Mouse (Mus musculus) splenic B cell, adult 2 months (primary cell): Measurements from ENCODE around the gene Hjurp.

Experiments used
- DNase-seq: peaks from one replicate; pipeline ENCODE4 v3.0.0-alpha.2; 2011; ENCODE audit warnings: low read depth, low spot score
- H3K27me3 ChIP-seq: 2 replicates; pipeline ENCODE4 v1.6.1; 2012; ENCODE audit warnings: mild to moderate bottlenecking, low read length, moderate library complexity, mixed read lengths; ENCODE audit not compliant: control insufficient read depth, poor library complexity, insufficient read depth, severe bottlenecking
- H3K36me3 ChIP-seq: 2 replicates; pipeline ENCODE4 v1.6.1; 2012; ENCODE audit warnings: mild to moderate bottlenecking, low read length, moderate library complexity, mixed read lengths; ENCODE audit not compliant: control insufficient read depth, poor library complexity, insufficient read depth, severe bottlenecking

The Hjurp gene

DNA sequence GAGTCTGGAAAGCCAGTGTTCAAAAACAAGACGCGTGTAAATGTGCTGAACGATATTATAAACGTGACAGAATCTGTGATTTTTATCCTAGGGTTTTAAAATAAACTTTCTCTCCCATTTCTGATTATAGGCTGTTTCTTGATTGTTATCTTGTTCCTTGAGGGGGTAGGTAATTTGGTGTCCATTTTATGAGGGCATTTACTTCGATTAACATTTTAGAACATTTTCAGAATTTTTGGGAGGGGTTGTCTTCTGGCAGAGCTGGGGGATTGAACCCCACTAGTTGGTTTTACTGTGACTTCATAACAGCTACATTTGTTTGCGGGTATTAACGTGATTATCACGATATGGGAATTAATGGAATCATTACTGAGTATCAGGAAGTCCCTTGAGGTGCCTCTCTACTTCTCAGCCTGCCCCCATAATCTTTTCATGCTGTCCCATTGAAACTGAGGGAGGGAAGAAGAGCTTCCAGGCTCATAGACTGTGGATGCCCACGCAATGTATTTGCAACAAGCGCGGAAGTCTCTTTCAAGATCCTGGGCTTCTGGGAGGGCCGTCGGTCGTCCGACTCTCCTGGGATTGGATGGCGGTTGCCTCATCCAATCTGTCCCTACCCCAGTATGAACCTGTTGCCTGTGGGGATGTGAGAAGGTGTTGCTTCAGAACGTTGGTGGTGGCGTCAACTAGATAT is 532 bp upstream of the Hjurp start:
- no peak for DNase-seq

GRCm38 (mm10) chr1:88276524-88277097 is 822 bp downstream of the Hjurp start:
- DNase-seq: no peak
- peaks cover 7% of the 10 kb centered on the region for H3K36me3 ChIP-seq
- no peaks in the 10 kb centered on the region for H3K27me3 ChIP-seq

More for the DNA sequence above, 532 bp upstream of the Hjurp start:
- Histone ChIP-seq H3K27me3 (no peaks in the 10 kb centered on the region), H3K36me3 (peaks cover 7% of the 10 kb centered on the region)

DNA sequence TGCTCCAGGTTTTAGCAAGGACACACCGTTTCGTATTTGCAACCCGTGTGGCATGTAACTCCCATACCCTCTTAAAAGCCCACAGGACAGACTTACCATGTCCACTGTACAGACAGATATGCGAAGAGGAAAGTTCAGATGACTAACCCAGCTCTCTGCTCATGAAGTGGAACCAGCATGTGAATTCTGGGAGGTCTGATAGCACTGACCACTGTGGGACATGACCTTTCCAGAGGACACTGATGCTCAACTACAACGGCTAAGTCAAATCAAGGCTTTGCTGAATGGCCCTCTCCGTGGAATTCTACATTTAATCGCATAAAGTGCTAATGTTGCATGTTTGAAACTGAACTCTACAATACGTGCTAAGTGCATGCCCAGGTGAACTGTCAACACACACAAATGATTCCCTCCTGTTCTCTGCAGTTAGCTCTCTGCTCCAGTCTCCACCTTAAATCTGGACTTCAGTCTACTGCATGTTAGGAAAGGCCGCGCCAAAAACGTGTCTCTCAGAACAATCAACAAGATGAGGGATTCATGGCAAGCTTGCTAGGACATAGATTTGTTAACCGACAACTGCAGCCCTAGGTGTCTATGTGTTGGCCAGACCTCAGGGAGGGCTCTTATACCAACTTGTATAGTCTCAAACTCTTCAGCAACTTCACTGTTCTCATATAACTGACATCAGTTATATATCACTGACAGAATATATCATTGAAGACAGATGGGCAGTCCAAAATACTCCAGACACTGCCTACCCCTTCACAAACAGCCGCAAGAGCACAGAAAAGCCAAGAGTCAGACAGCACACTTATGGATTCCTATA is 1.5 kb downstream of the Hjurp start:
- H3K36me3 ChIP-seq: peaks cover 7% of the 10 kb centered on the region
- DNase-seq: no peak
- H3K27me3 ChIP-seq: no peaks in the 10 kb centered on the region

- no peak for DNase-seq
- H3K36me3 ChIP-seq: peaks cover 7% of the 10 kb centered on the region
- no peaks in the 10 kb centered on the region for H3K27me3 ChIP-seq
Measured at GRCm38 (mm10) chr1:88275078-88275680, 2.3 kb downstream of the Hjurp start.

DNA sequence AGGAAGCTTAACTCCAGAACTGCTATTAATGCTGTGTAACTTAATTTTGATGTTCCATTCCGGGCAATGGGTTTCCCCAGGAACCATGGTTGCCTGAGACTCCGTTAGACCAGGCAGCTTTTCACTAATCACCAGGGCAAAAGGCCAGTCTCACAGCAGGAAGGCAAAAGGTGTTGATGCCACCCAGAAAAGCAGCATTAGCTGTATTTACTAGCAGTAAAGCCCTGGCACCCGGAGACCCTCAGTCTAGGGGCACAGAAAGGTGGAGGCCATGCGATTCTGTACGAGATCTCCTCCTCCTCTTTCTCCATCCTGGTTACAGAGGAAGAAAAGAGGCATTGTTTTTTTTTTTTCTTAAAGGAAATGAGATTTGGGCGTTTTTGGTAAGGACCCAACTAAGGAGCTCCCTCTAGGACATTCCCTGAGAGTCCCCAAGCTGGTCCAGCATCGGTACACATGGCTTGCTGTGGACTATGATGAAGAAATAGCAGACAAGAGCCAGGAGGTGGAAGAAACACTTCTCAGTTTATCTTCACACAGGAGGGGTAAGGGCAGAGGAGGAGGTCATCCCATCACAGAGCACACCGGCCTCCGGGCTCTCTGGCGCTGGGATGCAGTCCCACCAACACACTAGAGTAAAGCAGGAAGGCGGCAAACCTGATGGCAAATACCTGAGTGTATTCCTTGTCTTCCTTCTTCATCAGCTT is 2.9 kb downstream of the Hjurp start:
- DNase-seq: no peak
- Histone ChIP-seq H3K36me3 (peaks cover 11% of the 10 kb centered on the region), H3K27me3 (no peaks in the 10 kb centered on the region)

- peaks cover 16% of the 10 kb centered on the region for H3K36me3 ChIP-seq
- no peak for DNase-seq
Measured at GRCm38 (mm10) chr1:88273832-88274231, 3.6 kb downstream of the Hjurp start.

GRCm38 (mm10) chr1:88273326-88273725 is 4.1 kb downstream of the Hjurp start:
- Histone ChIP-seq H3K36me3 (peaks cover 19% of the 10 kb centered on the region), H3K27me3 (no peaks in the 10 kb centered on the region)
- DNase-seq: no peak

More at GRCm38 (mm10) chr1:88273832-88274231, 3.6 kb downstream of the Hjurp start:
- H3K27me3 ChIP-seq: no peaks in the 10 kb centered on the region

DNA sequence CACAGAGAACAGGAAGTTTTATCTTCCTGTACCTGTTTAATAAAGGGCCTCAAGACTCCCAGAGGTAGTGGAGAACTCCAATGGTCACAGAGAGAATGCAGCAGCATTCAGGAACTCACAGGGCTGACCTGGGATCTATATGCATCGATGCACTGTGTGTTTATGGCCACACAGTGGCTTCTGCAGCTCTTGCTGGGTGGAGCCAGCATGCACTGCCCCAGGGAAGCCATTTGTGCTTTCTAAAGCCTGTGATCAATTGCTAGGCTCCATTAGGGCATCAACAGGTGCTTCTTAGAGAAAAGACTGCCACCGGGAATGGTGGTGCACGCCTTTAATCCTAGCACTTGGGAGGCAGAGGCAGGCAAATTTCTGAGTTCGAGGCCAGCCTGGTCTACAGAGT is 4.6 kb downstream of the Hjurp start:
- DNase-seq: no peak
- no peaks in the 10 kb centered on the region for H3K27me3 ChIP-seq
- peaks cover 24% of the 10 kb centered on the region for H3K36me3 ChIP-seq

DNA sequence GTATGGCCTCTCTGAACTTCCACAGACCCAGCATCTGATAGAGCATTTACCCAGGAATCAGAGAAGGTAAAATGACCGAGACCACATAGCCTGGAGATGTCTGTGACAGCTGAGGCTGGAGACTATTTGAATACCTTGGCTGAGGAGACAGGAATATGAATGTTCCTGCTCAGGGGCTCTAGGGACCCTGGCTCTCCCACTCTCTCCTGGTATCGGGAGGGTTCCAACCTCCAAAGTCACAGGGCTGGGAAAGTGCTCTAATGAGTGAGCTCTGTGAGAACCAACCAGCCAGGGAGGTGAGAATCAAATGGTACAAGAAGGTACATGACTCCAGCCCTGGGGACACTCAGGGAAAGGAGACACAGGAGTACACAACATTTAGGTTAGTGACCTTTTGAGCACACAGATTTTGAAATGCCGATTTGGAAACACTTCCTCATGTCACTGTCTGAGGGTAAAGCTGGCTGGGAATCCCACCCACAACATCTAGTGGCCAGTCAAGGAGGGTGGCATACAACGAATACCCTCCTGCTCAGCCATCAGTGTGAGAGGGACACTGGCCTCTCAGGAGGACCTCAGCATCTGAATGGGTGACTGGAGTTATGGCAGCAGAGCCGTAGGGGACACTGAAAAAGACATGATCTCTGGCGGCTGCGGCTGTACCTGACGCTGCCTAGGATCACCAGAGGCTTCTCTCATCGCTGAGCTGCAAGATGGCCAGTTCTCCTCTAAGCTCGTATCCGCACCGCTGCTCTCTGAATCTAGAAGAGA is 7.7 kb downstream of the Hjurp start:
- DNase-seq: no peak
- peaks cover 50% of the 10 kb centered on the region for H3K36me3 ChIP-seq

GRCm38 (mm10) chr1:88268070-88268469 is 9.4 kb downstream of the Hjurp start:
- DNase-seq: no peak
- Histone ChIP-seq H3K27me3 (no peaks in the 10 kb centered on the region), H3K36me3 (peaks cover 49% of the 10 kb centered on the region)

More for the DNA sequence above, 7.7 kb downstream of the Hjurp start:
- H3K27me3 ChIP-seq: no peaks in the 10 kb centered on the region

DNA sequence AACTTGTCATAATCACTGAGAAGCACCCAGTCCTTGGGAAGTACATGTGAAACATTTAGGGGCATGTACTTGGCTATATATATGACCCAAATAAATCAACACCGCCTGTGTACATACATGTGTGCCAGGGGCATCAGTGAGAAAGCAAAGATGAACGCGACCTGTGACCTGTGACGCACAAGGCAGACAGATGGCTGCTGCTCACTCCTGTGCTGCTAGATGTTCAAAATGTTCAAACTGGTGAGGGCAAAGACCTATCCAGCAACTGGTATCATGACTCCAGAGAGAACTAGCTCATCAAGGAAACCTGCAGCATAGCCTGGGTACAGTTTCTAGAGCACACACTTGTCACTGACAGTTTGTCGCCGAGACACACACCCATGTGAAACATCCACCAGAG is 9.9 kb downstream of the Hjurp start:
- Histone ChIP-seq H3K36me3 (peaks cover 49% of the 10 kb centered on the region), H3K27me3 (no peaks in the 10 kb centered on the region)
- no peak for DNase-seq

- no peak for DNase-seq
- Histone ChIP-seq H3K27me3 (no peaks in the 10 kb centered on the region), H3K36me3 (peaks cover 49% of the 10 kb centered on the region)
Measured at GRCm38 (mm10) chr1:88266123-88266522, 11.3 kb downstream of the Hjurp start.

- H3K27me3 ChIP-seq: no peaks in the 10 kb centered on the region
- peaks cover 48% of the 10 kb centered on the region for H3K36me3 ChIP-seq
- DNase-seq: no peak
Measured at GRCm38 (mm10) chr1:88264869-88265240, 12.6 kb downstream of the Hjurp start.
